Comparison of ENCODE assay signal across 8 mouse cellular contexts in genomic region chr15:72205950-72206349, GRCm38 (mm10).
DNase-seq lines count a peak whose midpoint lies in the region; ATAC-seq and TF ChIP-seq lines count a peak whose summit lies in the region.

No protein-coding gene starts in this region.

- TF ChIP-seq POLR2A in ES-Bruce4 (IDR thresholded peaks at IDR 0.05; ENCODE audit: insufficient read depth, low read length): no peak

- TF ChIP-seq EP300 in ES-Bruce4 (IDR thresholded peaks at IDR 0.05; ENCODE audit: insufficient read depth, low read depth, low read length): no peak

- TF ChIP-seq CTCF in ES-Bruce4 (IDR thresholded peaks at IDR 0.05; ENCODE audit: low read depth, low read length): peak; percentile 80

- no peaks in the 10 kb centered on the region for H3K4me1 ChIP-seq in ES-Bruce4 (ENCODE audit: control insufficient read depth, insufficient read depth, low read length)

- no peak overlapping the region for H3K9ac ChIP-seq in ES-Bruce4 (ENCODE audit: low read depth, poor library complexity, severe bottlenecking)

- ATAC-seq in granulocyte monocyte progenitor cell, adult 5-6 weeks (replicated peaks; ENCODE audit: poor library complexity, severe bottlenecking): no peak; the same call in 1 of the 2 replicates

- no peak overlapping the region for H3K27ac ChIP-seq in ES-Bruce4 (ENCODE audit: insufficient read depth, low read length)

- H3K9me3 ChIP-seq in ES-Bruce4 (replicated peaks; ENCODE audit: control insufficient read depth, insufficient read depth, low read length, poor library complexity, severe bottlenecking): no peaks in the 10 kb centered on the region

- no peak overlapping the region for H3K4me3 ChIP-seq in ES-Bruce4 (ENCODE audit: low read depth, low read length)

- H3K27me3 ChIP-seq in ES-Bruce4 (ENCODE audit: control insufficient read depth, insufficient read depth, low read length, poor library complexity, severe bottlenecking): no peaks in the 10 kb centered on the region

- no peaks in the 10 kb centered on the region for H3K36me3 ChIP-seq in ES-Bruce4 (ENCODE audit: control insufficient read depth, insufficient read depth, low read length, poor library complexity, severe bottlenecking)

- DNase-seq in adrenal gland, postnatal 25 days: peak; percentile 83
- peak; percentile 66 for DNase-seq in embryo, embryonic 9.5 days (ENCODE audit: extremely low spot score)
- DNase-seq in heart, adult 8-10 months (ENCODE audit: low spot score): peak; percentile 17
- DNase-seq in layer of hippocampus, adult 8-10 months (ENCODE audit: low spot score in 2 of 2): peak; percentile 78 to 91
- peak; percentile 10 for DNase-seq in lung, postnatal 25 days (ENCODE audit: low spot score)
- DNase-seq in right cerebral cortex, adult 18-20 months: peak; percentile 91

Comparison
In these comparisons a context has a peak if more than half of its experiments do, and no peak if none do; other contexts are left out.
1. DNase-seq: peak in every context shown above with its lines; median percentile 91 in right cerebral cortex, adult 18-20 months; 84 in layer of hippocampus, adult 8-10 months; 83 in adrenal gland, postnatal 25 days; 66 in embryo, embryonic 9.5 days; 17 in heart, adult 8-10 months; 10 in lung, postnatal 25 days.